Mouse (Mus musculus) liver, embryonic 11.5 days (tissue): ENCODE data around the gene Mrps35. TPM values are rescaled to one million over a fixed set of nuclear protein-coding genes. Genes with fewer than 3 reads are reported as not detected.

Experiments
- ATAC-seq: fragments of 200-750 bp; cut with Nextera tagmentation; replicated peaks from 2 replicates; pipeline ENCODE4 v1.8.0; 2017; ENCODE audit warnings: moderate number of reproducible peaks, mild to moderate bottlenecking, moderate TSS enrichment, moderate library complexity; ENCODE audit not compliant: low FRiP score
- DNase-seq: peaks from one replicate; pipeline ENCODE4 v3.0.0-alpha.2; 2017; ENCODE audit warnings: low spot score
- H3K27ac ChIP-seq: fragments of 300-500 bp; sonication (generic); 2 replicates; pipeline ENCODE4 v1.5.1; 2014; ENCODE audit warnings: mild to moderate bottlenecking, low read depth, low read length, control low read depth
- H3K27me3 ChIP-seq: fragments of 300-500 bp; sonication (generic); replicated peaks from 2 replicates; pipeline ENCODE4 v1.6.1; 2014; ENCODE audit warnings: low read length, mixed read lengths; ENCODE audit not compliant: control insufficient read depth, insufficient read depth
- H3K36me3 ChIP-seq: fragments of 300-500 bp; sonication (generic); 2 replicates; pipeline ENCODE4 v1.6.1; 2014; ENCODE audit warnings: mild to moderate bottlenecking, low read length, moderate library complexity, mixed read lengths; ENCODE audit not compliant: control insufficient read depth, insufficient read depth
- H3K4me1 ChIP-seq: fragments of 300-500 bp; sonication (generic); replicated peaks from 2 replicates; pipeline ENCODE4 v1.6.1; 2014; ENCODE audit warnings: low read length, mixed read lengths; ENCODE audit not compliant: control insufficient read depth, insufficient read depth
- H3K4me2 ChIP-seq: fragments of 300-500 bp; sonication (generic); 2 replicates; pipeline ENCODE4 v1.6.1; 2014; ENCODE audit warnings: mild to moderate bottlenecking, control low read depth, moderate library complexity
- H3K4me3 ChIP-seq: fragments of 300-500 bp; sonication (generic); 2 replicates; pipeline ENCODE4 v1.5.1; 2014; ENCODE audit warnings: low read depth, low read length, control low read depth
- H3K9ac ChIP-seq: fragments of 300-500 bp; sonication (generic); 2 replicates; pipeline ENCODE4 v1.6.1; 2014; ENCODE audit warnings: low read depth, low read length, control low read depth
- H3K9me3 ChIP-seq: fragments of 300-500 bp; sonication (generic); 2 replicates; pipeline ENCODE4 v1.6.1; 2016; ENCODE audit warnings: low read length, inconsistent platforms, mixed read lengths; ENCODE audit not compliant: control insufficient read depth
- WGBS: fragments of 180-500 bp; shearing (Covaris S2); extraction: QIAGEN DNeasy Blood & Tissue Kit; methylation state at CpG from one replicate; pipeline ENCODE4 v1.1.7; 2014; 5-methylcytosine and 5-hydroxymethylcytosine counted together
- polyA plus RNA-seq: library from polyadenylated mRNA; unstranded; fragments of >200 nt; fragmentation: Nextera tagmentation; extraction: Ambion mirVana; gene quantifications from 2 replicates; pipeline ENCODE4 v1.2.1, GENCODE M21; 2014

Mrps35 gene
- polyA plus RNA-seq, 1 experiment from 2014 or later: 139 TPM

DNA sequence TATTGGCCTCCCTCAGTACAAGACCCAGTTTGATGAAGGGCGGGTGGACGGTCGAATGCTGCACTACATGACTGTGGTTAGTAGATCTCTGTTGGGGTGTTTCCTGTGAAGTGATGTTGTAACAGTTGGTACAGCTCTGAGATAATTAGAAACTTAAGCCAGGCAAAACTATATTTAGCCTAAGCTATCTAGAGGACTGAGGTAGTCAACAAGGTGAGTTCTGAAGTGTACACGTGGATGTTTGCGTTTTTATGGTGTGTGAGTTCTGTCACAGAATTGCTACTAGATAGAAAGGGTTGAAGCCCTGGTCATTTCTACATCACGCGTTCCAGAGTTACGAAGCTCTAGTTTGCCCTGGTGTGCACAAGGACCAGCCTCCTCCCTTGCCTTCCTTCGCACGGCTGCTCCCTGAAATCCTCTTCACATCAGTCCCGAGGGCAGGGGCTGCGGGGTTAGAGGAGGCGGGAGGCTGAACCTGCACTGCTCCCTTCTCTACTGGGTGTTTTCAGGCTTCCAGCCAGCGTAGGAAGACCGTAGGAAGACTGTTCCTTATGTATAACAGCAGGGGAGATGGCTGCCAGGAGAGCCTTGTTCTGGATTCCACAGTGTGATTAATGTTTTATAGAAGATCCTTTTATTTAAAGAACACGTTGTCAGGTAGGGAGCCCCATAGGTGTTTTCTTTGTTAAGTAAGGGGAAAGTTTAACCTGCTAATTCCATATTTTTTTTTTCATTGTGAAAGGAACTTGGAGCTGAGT lies 20.0 kb upstream of the Mrps35 start:
- Histone ChIP-seq H3K36me3 (peaks cover 3% of the 10 kb centered on the region; the same call in 1 of the 2 replicates), H3K27me3 (no peaks in the 10 kb centered on the region), H3K4me3 (no peak overlapping the region), H3K9me3 (no peaks in the 10 kb centered on the region), H3K4me1 (no peaks in the 10 kb centered on the region), H3K4me2 (no peak overlapping the region), H3K9ac (no peak overlapping the region), H3K27ac (no peak overlapping the region)
- no peak for ATAC-seq
- DNase-seq: no peak
- 85% methylated on average over 16 of the region's 16 CpGs for WGBS

DNA sequence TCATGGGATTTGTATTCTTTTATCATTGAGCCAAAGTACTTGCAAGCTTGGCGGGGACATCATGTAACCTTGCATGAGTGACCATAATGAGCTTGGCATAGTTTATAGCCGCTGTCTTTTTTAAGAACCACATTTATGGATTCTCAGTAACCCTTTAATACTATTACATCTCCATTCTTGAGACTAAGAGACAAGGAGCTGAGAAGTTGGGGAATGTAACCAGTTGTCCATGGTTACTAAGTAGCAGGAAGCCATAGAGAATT lies 19.5 kb upstream of the Mrps35 start:
- Histone ChIP-seq H3K9ac (no peak overlapping the region), H3K4me3 (no peak overlapping the region), H3K27ac (no peak overlapping the region), H3K4me1 (no peaks in the 10 kb centered on the region), H3K4me2 (no peak overlapping the region), H3K27me3 (no peaks in the 10 kb centered on the region), H3K9me3 (no peaks in the 10 kb centered on the region), H3K36me3 (peaks cover 3% of the 10 kb centered on the region; the same call in 1 of the 2 replicates)
- ATAC-seq (no peak), DNase-seq (no peak)
- WGBS: 89% methylated on average over 2 of the region's 2 CpGs

DNA sequence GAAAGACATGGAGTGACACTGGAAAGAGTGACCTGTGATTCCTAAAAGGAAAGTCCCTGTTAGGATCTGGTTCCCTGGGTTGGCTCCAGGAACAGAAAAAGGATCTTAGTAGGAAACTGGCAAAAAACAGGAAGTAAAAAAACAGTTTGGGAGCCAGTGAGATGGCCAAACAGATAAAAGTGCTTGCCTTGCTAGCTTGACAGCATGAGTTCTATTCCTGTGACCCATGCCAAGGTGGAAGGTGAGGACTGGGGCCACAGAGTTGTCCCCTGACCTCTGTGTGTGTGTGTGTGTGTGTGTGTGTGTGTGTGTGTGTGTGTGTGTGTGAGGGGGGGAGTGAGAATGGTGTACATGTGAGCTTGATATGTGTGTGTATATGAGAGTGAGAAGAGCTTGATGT lies 19.0 kb upstream of the Mrps35 start:
- no peaks in the 10 kb centered on the region for H3K4me1 ChIP-seq
- H3K27me3 ChIP-seq: no peaks in the 10 kb centered on the region
- no peak overlapping the region for H3K27ac ChIP-seq
- no peak overlapping the region for H3K4me2 ChIP-seq
- H3K9ac ChIP-seq: no peak overlapping the region
- DNase-seq (no peak), ATAC-seq (no peak)
- no peak overlapping the region for H3K4me3 ChIP-seq
- H3K9me3 ChIP-seq: no peaks in the 10 kb centered on the region
- H3K36me3 ChIP-seq: peaks cover 3% of the 10 kb centered on the region; the same call in 1 of the 2 replicates

DNA sequence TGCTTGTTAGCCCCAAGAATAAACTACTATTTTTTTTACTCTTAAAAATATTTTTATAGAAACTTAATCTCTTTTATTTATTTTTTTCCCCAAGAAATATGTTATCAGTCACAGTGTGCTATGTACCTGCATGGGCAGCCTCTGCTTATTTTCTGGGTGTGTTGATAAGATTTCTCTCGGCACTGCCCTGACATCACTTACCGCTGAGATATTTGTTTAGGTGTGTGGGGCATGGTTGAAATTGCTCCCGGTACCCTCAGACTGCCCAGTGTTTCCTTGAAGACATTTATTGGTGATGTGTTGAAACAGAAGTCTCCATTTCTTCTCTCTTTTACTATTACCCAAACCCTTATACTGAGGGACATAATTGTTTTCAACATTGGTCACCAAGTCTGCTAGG lies 17.8 kb upstream of the Mrps35 start:
- ATAC-seq: no peak
- H3K4me3 ChIP-seq: no peak overlapping the region
- H3K9me3 ChIP-seq: no peaks in the 10 kb centered on the region
- H3K36me3 ChIP-seq: peaks cover 5% of the 10 kb centered on the region; the same call in 1 of the 2 replicates
- H3K4me2 ChIP-seq: no peak overlapping the region
- no peaks in the 10 kb centered on the region for H3K27me3 ChIP-seq
- DNase-seq: no peak
- no peaks in the 10 kb centered on the region for H3K4me1 ChIP-seq
- H3K9ac ChIP-seq: no peak overlapping the region
- no peak overlapping the region for H3K27ac ChIP-seq
- WGBS: 70% methylated on average over 3 of the region's 3 CpGs

GRCm38 (mm10) chr6:147028396-147028795 lies 14.2 kb upstream of the Mrps35 start:
- Histone ChIP-seq H3K27ac (no peak overlapping the region), H3K36me3 (peaks cover 13% of the 10 kb centered on the region; the same call in 1 of the 2 replicates), H3K9me3 (no peaks in the 10 kb centered on the region), H3K4me3 (no peak overlapping the region), H3K27me3 (no peaks in the 10 kb centered on the region), H3K4me1 (no peaks in the 10 kb centered on the region), H3K9ac (no peak overlapping the region), H3K4me2 (no peak overlapping the region)
- DNase-seq (no peak), ATAC-seq (no peak)
- 77% methylated on average over 2 of the region's 2 CpGs for WGBS

DNA sequence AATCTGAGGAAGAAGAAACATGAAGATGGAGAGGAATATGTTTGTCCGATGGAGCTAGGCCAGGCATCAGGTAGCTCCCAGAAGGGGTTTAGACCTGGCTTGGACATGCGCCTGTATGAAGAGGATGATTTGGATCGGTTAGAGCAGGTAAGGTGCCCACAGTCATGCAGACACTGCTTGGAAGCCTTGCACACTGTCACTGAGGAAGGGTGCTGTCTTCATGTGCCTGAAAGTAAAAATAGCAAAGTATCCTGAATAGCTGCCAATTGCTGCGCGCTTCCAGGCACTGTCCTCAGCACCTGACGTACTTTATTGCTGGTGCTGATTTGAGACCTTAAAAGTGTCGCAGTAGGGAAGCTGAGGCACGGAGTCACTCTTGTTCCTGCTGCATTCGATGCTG lies 13.0 kb upstream of the Mrps35 start:
- no peak overlapping the region for H3K9ac ChIP-seq
- DNase-seq (no peak), ATAC-seq (no peak)
- H3K4me3 ChIP-seq: no peak overlapping the region
- no peak overlapping the region for H3K27ac ChIP-seq
- no peaks in the 10 kb centered on the region for H3K27me3 ChIP-seq
- H3K9me3 ChIP-seq: no peaks in the 10 kb centered on the region
- H3K4me2 ChIP-seq: no peak overlapping the region
- 89% methylated on average over 9 of the region's 9 CpGs for WGBS
- no peaks in the 10 kb centered on the region for H3K4me1 ChIP-seq
- H3K36me3 ChIP-seq: peaks cover 13% of the 10 kb centered on the region; the same call in 1 of the 2 replicates

GRCm38 (mm10) chr6:147030096-147030885 lies 12.3 kb upstream of the Mrps35 start:
- peaks cover 13% of the 10 kb centered on the region; the same call in 1 of the 2 replicates for H3K36me3 ChIP-seq
- no peak for ATAC-seq
- no peaks in the 10 kb centered on the region for H3K4me1 ChIP-seq
- H3K27ac ChIP-seq: no peak overlapping the region
- H3K27me3 ChIP-seq: no peaks in the 10 kb centered on the region
- WGBS: 87% methylated on average over 15 of the region's 15 CpGs
- H3K9ac ChIP-seq: no peak overlapping the region
- H3K4me2 ChIP-seq: no peak overlapping the region
- no peaks in the 10 kb centered on the region for H3K9me3 ChIP-seq
- no peak overlapping the region for H3K4me3 ChIP-seq
- DNase-seq: no peak

DNA sequence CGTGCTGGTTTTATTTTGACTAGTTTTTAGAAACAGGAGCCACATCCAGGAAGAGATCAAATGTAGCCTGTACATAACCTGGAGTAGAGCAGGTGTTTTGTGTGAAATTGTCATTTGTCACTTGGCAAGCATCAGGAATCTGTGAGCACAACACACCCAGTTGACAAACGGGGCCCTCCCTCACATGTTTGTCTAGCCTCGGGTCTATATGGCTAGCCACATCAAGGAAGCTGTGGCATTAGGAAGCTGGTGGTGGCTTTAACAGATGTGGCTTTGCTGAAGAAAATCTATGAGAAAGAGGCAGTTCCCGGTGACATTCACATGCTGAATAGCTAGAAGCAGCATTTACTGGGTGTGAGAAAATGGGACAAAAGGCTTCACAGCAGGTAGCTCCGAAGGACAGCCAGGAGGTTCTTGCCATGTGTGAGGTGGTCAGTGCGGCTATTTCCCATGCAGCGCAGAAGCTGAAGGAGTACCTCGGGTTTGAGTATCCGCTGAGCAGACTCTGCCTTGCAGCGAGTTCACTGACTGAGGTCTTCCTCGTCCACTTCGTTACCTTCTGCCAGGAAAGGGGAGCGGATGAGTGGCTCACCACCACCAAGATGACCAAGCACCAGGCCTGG lies 10.2 kb upstream of the Mrps35 start, which contains the start of gene Rep15:
Gene Rep15, plus strand, starts transcription at position 282 of the 623 bp plus-strand sequence.
- Histone ChIP-seq H3K4me1 (no peaks in the 10 kb centered on the region), H3K36me3 (peaks cover 10% of the 10 kb centered on the region; the same call in 1 of the 2 replicates), H3K9me3 (no peaks in the 10 kb centered on the region), H3K4me2 (no peak within 1 kb of the TSS), H3K27me3 (no peaks in the 10 kb centered on the region), H3K27ac (no peak within 1 kb of the TSS), H3K4me3 (no peak within 1 kb of the TSS), H3K9ac (no peak within 1 kb of the TSS)
- ATAC-seq (no peak), DNase-seq (no peak)
- 66% methylated on average over 13 of the region's 13 CpGs for WGBS
